Comparison of ENCODE assay signal across 19 mouse cellular contexts in genomic region chr3:130768172-130768571, GRCm38 (mm10).
"Had no signal": no experiment of that assay in that cellular context is flagged by ENCODE, and none has a peak within 500 bp of the region (broad histone marks: within the 10 kb centered on the region; RNA-seq: fewer than 3 reads in every experiment).

No protein-coding gene starts in this region.

- H3K36me3 ChIP-seq: liver, embryonic 15.5 days; midbrain, embryonic 13.5 days; midbrain, embryonic 15.5 days; neural tube, embryonic 13.5 days; neural tube, embryonic 15.5 days had no signal

- H3K4me1 ChIP-seq: liver, embryonic 15.5 days; midbrain, embryonic 13.5 days; midbrain, embryonic 15.5 days; neural tube, embryonic 13.5 days; neural tube, embryonic 15.5 days had no signal

- H3K9me3 ChIP-seq: liver, embryonic 15.5 days; midbrain, embryonic 13.5 days; midbrain, embryonic 15.5 days; neural tube, embryonic 13.5 days; neural tube, embryonic 15.5 days had no signal

- H3K9ac ChIP-seq: liver, embryonic 15.5 days; lung, embryonic 14.5 days; midbrain, embryonic 13.5 days; midbrain, embryonic 15.5 days; neural tube, embryonic 13.5 days; neural tube, embryonic 15.5 days had no signal

- H3K27me3 ChIP-seq: liver, embryonic 15.5 days; midbrain, embryonic 13.5 days; midbrain, embryonic 15.5 days; neural tube, embryonic 13.5 days; neural tube, embryonic 15.5 days had no signal

- H3K27ac ChIP-seq: liver, embryonic 15.5 days; macrophage; midbrain, embryonic 13.5 days; midbrain, embryonic 15.5 days; neural tube, embryonic 13.5 days; neural tube, embryonic 15.5 days had no signal

- DNase-seq: lung, adult 18-20 months; lung, embryonic 14.5 days; lung, postnatal 14 days; lung, postnatal 36 days; retina, postnatal 1 day; right cerebral cortex, adult 18-20 months; right cerebral cortex, postnatal 25 days; right cerebral cortex, postnatal 4 days; spleen, adult 18-20 months; thymus, adult 18-20 months; thymus, postnatal 14 days; thymus, postnatal 36 days had no signal

- ATAC-seq: midbrain, embryonic 13.5 days; midbrain, embryonic 15.5 days had no signal

- H3K4me2 ChIP-seq: liver, embryonic 15.5 days; lung, embryonic 14.5 days; midbrain, embryonic 11.5 days; midbrain, embryonic 13.5 days; midbrain, embryonic 15.5 days; neural tube, embryonic 13.5 days; neural tube, embryonic 15.5 days had no signal

- H3K4me3 ChIP-seq: liver, embryonic 15.5 days; midbrain, embryonic 13.5 days; midbrain, embryonic 15.5 days; neural tube, embryonic 13.5 days; neural tube, embryonic 15.5 days had no signal
